Mouse (Mus musculus): Measurements from ENCODE around the gene G3bp2.
A peak's percentile ranks its signal among the peaks of the same experiment; 100 is the strongest.

G3bp2 gene

DNA sequence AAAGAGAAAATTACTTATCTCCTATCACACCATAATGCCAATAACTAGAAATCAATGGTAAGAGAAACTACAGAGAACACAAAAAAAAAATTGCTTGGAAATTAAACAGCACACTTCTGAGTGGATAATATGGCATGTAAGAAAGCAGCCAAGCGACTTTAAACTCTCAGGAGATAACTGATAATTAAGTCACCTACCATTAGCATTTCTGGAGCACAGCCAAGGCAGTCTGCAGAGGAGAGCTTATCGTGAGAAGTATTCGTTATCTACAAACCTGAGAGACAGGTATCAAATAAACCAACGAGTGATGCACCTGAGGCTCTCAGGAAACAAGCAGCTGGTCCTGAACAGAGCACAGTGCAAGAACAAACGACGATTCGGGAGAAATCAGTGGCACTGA lies 71.8 kb downstream of the G3bp2 start:
- no peak for DNase-seq (ENCODE audit: low read depth, low spot score)

DNA sequence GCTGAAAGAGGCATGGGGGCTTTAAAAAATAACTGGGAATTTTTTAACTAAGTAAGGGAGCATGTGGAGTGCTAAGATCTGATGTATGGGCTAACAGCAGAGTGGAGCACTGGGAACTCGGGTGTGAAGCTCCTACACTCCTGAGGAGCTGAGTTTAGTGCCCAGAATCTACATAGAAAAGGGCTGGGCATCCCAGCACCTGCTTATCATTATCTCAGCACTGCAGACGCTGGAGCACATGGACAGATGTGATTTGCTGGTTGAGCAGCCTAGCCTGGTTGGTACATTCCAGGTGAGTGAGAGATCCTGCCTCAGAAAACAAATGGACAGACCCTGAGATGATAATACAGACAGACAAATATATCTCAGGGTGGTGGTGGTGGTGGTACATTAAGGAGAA lies 73.7 kb downstream of the G3bp2 start:
- DNase-seq (ENCODE audit: low read depth, low spot score): no peak

DNA sequence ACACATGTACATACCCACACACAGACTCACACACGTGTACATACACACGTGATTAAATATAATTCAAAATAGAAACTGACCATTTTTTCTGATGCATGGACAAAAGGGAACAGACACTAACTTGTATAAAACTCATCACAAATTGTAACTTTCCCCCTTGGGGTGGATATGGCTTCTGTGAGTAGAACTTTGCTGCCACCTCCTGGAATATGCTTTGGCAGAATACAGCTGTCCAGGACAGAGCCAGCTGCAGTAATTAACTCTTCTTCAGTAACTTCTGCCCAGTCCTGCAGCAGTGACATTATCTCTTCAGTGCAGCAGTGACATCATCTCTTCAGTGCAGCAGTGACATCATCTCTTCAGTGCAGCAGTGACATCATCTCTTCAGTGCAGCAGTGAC lies 80.5 kb downstream of the G3bp2 start:
- DNase-seq (ENCODE audit: low read depth, low spot score): peak; percentile 44
